Mouse (Mus musculus) spleen, adult 2 months (tissue): ENCODE measurements at regions not wholly inside any gene's neighbourhood (a gene's known extent, or its start where the extent isn't known, plus 50 kb on each side); places are given as distances from the start of the nearest gene placed in this dataset.

ENCODE experiments used
- CTCF ChIP-seq: fragments of 200-500 bp; IDR thresholded peaks from 2 replicates; pipeline ENCODE4 v1.5.1; 2011; ENCODE audit warnings: mild to moderate bottlenecking, inconsistent platforms; ENCODE audit not compliant: insufficient read depth, insufficient read length, insufficient replicate concordance; ENCODE audit errors: extremely low read depth
- POLR2A ChIP-seq: fragments of 200-500 bp; IDR thresholded peaks from 2 replicates; pipeline ENCODE4 v1.6.1; 2011; ENCODE audit warnings: low read depth, low read length, inconsistent platforms

- TF ChIP-seq CTCF: no peak
- no peak for TF ChIP-seq POLR2A
Measured at GRCm38 (mm10) chr3:50922832-50923231, 301.4 kb upstream of the Noct start.
